Mouse (Mus musculus): ENCODE results near the gene Utp6.

The Utp6 gene

GRCm38 (mm10) chr11:79884784-79885183, 77.4 kb downstream of the Utp6 start:
- no peak for DNase-seq (ENCODE audit: low read depth, low spot score)
